Mouse (Mus musculus) midbrain, postnatal 0 days (tissue): ENCODE results near the gene Aldh3b2. TPM values are rescaled to one million over a fixed set of nuclear protein-coding genes. Genes with fewer than 3 reads are reported as not detected.

Experiments used
- ATAC-seq: fragments of 200-750 bp; cut with Nextera tagmentation; 2 replicates; pipeline ENCODE4 v1.8.0; 2017; ENCODE audit warnings: moderate number of reproducible peaks, mild to moderate bottlenecking, moderate TSS enrichment, moderate library complexity; ENCODE audit not compliant: low FRiP score
- DNase-seq: peaks from one replicate; pipeline ENCODE4 v3.0.0-alpha.2; 2015; ENCODE audit warnings: low spot score
- H3K27ac ChIP-seq: fragments of 300-500 bp; sonication (generic); 2 replicates; pipeline ENCODE4 v1.5.1; 2014; ENCODE audit warnings: low read depth, mild to moderate bottlenecking, low read length, mixed read lengths
- H3K27me3 ChIP-seq: fragments of 300-500 bp; sonication (generic); 2 replicates; pipeline ENCODE4 v1.6.1; 2014; ENCODE audit warnings: low read length, control low read depth, mixed read lengths; ENCODE audit not compliant: insufficient read depth
- H3K36me3 ChIP-seq: fragments of 300-500 bp; sonication (generic); 2 replicates; pipeline ENCODE4 v1.6.1; 2014; ENCODE audit warnings: low read length, control low read depth, mixed read lengths; ENCODE audit not compliant: insufficient read depth
- H3K4me1 ChIP-seq: fragments of 300-500 bp; sonication (generic); 2 replicates; pipeline ENCODE4 v1.6.1; 2014; ENCODE audit warnings: mild to moderate bottlenecking, control low read depth, antibody characterized with exemption, low read length, mixed read lengths; ENCODE audit not compliant: insufficient read depth
- H3K4me2 ChIP-seq: fragments of 300-500 bp; sonication (generic); 2 replicates; pipeline ENCODE4 v1.6.1; 2014; ENCODE audit warnings: low read depth, mild to moderate bottlenecking, low read length, mixed read lengths; ENCODE audit not compliant: poor library complexity, severe bottlenecking
- H3K4me3 ChIP-seq: fragments of 300-500 bp; sonication (generic); 2 replicates; pipeline ENCODE4 v1.5.1; 2014; ENCODE audit warnings: low read depth, mild to moderate bottlenecking, low read length, moderate library complexity
- H3K9ac ChIP-seq: fragments of 300-500 bp; sonication (generic); replicated peaks from 2 replicates; pipeline ENCODE4 v1.6.1; 2014; ENCODE audit warnings: mild to moderate bottlenecking, low read length, moderate library complexity, mixed read lengths; ENCODE audit not compliant: poor library complexity, severe bottlenecking
- H3K9me3 ChIP-seq: fragments of 300-500 bp; sonication (generic); 2 replicates; pipeline ENCODE4 v1.6.1; 2016; ENCODE audit warnings: low read length, control low read depth
- CTCF ChIP-seq: IDR thresholded peaks from 2 replicates; pipeline ENCODE4 v1.5.1; 2016; ENCODE audit warnings: antibody characterized with exemption, mild to moderate bottlenecking
- whole genome bisulfite sequencing: fragments of 180-500 bp; shearing (Covaris S2); extraction: QIAGEN DNeasy Blood & Tissue Kit; methylation state at CpG from one replicate; pipeline ENCODE4 v1.1.7; 2014; 5-methylcytosine and 5-hydroxymethylcytosine counted together
- polyA plus RNA-seq: library from polyadenylated mRNA; unstranded; fragments of >200 nt; fragmentation: Nextera tagmentation; extraction: Ambion mirVana; gene quantifications from 2 replicates; pipeline ENCODE4 v1.2.1, GENCODE M21; 2015
- total RNA-seq: library from RNA; depleted of rRNA; stranded (reverse); fragments of >200 nt; gene quantifications from 2 replicates; pipeline ENCODE4 v1.2.3, GENCODE M21; 2014

The Aldh3b2 gene
- total and polyA plus RNA-seq, 2 experiments from 2014 or later = 2.4 to 2.6 TPM

DNA sequence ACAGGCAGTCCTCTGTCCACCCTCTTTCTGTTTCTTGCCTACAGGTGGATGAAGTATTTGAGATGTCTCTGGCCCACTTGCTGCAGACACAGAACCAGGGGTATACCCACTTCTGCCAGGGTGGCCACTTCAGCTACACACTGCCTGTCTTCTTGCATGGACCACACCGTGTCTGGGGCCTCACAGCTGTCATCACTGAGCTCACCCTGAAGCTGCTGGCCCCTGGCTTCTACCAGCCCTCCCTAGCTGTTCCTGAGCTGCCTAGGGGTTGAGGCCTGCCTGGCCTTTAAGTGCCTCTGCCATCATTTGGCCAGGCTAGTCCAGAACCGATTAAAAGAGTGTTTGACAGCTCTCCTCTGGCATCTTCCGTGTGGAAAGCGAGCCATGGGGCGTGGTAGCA, 29.6 kb downstream of the Aldh3b2 start:
- WGBS = 90% methylated on average over 5 of the region's 5 CpGs
- Histone ChIP-seq H3K4me1 (peaks cover 7% of the 10 kb centered on the region; the same call in 1 of the 2 replicates), H3K27ac (no peak overlapping the region), H3K27me3 (no peaks in the 10 kb centered on the region), H3K4me2 (no peak overlapping the region), H3K4me3 (no peak overlapping the region), H3K9me3 (no peaks in the 10 kb centered on the region), H3K9ac (no peak overlapping the region), H3K36me3 (peaks cover 10% of the 10 kb centered on the region)
- no peak for TF ChIP-seq CTCF
- DNase-seq (no peak), ATAC-seq (no peak)

DNA sequence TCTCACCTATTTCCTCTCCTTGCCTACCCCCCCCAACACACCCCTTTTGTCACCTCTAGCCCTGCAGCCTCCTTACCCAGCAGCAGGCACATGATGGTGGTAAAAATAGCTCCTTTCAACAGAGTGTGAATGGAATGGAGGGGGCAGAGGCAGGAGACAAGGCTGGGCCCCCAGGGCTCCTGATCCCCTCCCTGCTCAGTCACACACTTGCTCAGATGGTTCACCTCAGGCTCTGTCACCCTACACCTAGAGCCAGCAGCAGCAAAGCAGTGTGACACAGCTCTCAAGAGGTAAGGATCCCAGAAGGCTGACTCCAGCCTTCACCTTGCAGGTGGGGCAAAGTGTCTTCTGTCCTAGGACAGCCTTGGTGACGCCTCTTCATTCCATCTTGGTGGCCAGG, 31.0 kb downstream of the Aldh3b2 start, which contains the start of gene Doc2g:
Gene Doc2g (plus strand): TSS at position 202 of the 400 bp plus-strand sequence.
- Histone ChIP-seq H3K36me3 (peaks cover 23% of the 10 kb centered on the region), H3K27ac (no peak within 1 kb of the TSS), H3K4me2 (no peak within 1 kb of the TSS), H3K9me3 (no peaks in the 10 kb centered on the region), H3K4me1 (peaks cover 7% of the 10 kb centered on the region; the same call in 1 of the 2 replicates), H3K27me3 (no peaks in the 10 kb centered on the region), H3K4me3 (no peak within 1 kb of the TSS), H3K9ac (0 out of 2 replicates have a peak within 1 kb of the TSS, but pooled peaks have one; percentile 4)
- DNase-seq = no peak
- no peak for TF ChIP-seq CTCF
- WGBS = 87% methylated on average over 1 of the region's 1 CpGs
- ATAC-seq = no peak

DNA sequence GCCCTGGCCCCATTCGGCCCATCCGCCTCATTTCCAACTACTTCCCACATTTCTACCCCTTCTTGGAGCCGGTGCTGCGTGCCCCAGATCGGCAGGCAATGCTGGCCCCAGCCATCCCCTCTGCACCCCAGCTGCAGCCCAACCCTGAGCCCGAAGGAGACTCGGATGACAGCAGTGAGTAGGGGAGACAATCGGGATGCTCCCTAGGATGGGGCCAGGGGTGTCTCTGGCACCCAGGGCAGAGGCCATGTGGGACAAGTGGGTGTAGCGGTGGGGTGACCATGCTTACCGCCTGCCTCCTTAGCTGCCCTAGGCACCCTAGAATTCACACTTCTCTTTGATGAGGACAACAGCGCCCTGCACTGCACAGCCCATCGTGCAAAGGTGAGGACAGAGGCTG, 31.5 kb downstream of the Aldh3b2 start:
- WGBS = 86% methylated on average over 12 of the region's 12 CpGs
- Histone ChIP-seq H3K36me3 (peaks cover 27% of the 10 kb centered on the region), H3K27ac (no peak overlapping the region), H3K27me3 (no peaks in the 10 kb centered on the region), H3K4me1 (peaks cover 7% of the 10 kb centered on the region; the same call in 1 of the 2 replicates), H3K9ac (no peak overlapping the region), H3K4me2 (no peak overlapping the region), H3K9me3 (no peaks in the 10 kb centered on the region), H3K4me3 (no peak overlapping the region)
- DNase-seq = no peak
- ATAC-seq = no peak
- no peak for TF ChIP-seq CTCF

DNA sequence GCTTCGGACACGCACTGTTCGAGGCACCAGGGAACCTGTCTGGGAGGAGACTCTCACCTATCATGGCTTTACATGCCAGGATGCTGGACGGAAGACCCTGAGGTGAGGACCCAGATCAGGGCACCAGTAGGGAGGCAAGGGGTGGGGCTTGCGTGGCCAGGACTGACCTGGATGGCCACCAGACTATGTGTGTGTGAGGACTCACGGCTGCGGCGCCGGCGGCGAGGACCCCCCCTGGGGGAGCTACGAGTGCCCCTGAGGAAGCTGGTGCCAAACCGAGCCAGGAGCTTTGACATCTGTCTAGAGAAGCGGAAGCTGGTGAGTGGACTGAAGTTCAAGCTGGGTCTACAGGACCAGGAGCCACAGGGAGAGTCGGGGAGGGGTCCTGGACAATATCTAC, 32.2 kb downstream of the Aldh3b2 start:
- Histone ChIP-seq H3K9me3 (no peaks in the 10 kb centered on the region), H3K4me1 (peaks cover 7% of the 10 kb centered on the region; the same call in 1 of the 2 replicates), H3K4me2 (no peak overlapping the region), H3K4me3 (no peak overlapping the region), H3K27ac (no peak overlapping the region), H3K36me3 (peaks cover 34% of the 10 kb centered on the region), H3K27me3 (no peaks in the 10 kb centered on the region), H3K9ac (no peak overlapping the region)
- WGBS = 86% methylated on average over 15 of the region's 15 CpGs
- DNase-seq (no peak), ATAC-seq (no peak)
- no peak for TF ChIP-seq CTCF

DNA sequence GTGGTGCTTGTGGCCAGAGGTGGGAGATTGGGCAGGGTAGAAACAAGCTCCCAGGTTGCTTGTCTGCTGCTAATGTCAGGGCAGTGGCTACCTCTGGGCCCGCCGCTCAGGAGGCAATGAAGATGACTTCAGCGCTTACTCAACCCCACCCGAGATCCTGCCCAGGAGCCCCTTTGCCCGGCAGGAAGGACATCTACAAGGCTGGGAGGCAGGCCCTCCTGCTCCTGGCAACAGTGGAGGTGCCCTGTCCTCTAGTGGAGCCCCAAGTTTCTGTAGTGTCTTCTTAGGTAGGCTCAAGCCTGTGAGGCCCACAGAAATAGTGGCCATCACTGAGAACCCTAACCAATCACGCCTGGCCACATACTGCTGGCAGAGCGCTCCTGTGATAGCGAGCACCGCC, 33.0 kb downstream of the Aldh3b2 start:
- TF ChIP-seq CTCF = no peak
- Histone ChIP-seq H3K27me3 (no peaks in the 10 kb centered on the region), H3K36me3 (peaks cover 41% of the 10 kb centered on the region), H3K4me3 (no peak overlapping the region), H3K9me3 (no peaks in the 10 kb centered on the region), H3K4me2 (no peak overlapping the region), H3K27ac (no peak overlapping the region), H3K4me1 (peaks cover 7% of the 10 kb centered on the region; the same call in 1 of the 2 replicates), H3K9ac (no peak overlapping the region)
- WGBS = 90% methylated on average over 9 of the region's 9 CpGs
- ATAC-seq = no peak
- no peak for DNase-seq

DNA sequence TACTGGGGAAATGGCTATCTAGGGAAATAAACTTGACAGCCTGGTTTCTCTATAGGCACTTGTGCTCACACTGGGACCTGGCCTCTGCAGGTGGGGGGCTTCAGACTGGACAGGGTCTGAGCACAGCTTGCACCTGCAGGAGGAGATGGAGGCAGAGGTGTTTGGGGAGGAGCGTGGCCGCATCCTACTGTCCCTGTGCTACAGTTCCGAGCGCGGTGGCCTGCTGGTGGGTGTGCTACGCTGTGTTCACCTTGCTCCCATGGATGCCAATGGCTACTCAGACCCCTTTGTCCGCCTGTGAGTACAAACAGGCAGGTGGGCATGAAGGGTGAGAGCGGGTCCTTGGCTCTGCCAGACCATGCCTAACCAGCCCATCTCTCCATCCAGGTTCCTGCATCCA, 33.8 kb downstream of the Aldh3b2 start:
- ATAC-seq = no peak

More for the DNA sequence above, 33.8 kb downstream of the Aldh3b2 start:
- peaks cover 41% of the 10 kb centered on the region for H3K36me3 ChIP-seq
- WGBS = 94% methylated on average over 8 of the region's 8 CpGs
- H3K9me3 ChIP-seq = no peaks in the 10 kb centered on the region
- peaks cover 7% of the 10 kb centered on the region; the same call in 1 of the 2 replicates for H3K4me1 ChIP-seq
- no peak overlapping the region for H3K4me3 ChIP-seq
- H3K27ac ChIP-seq = no peak overlapping the region
- H3K4me2 ChIP-seq = no peak overlapping the region
- TF ChIP-seq CTCF = no peak
- DNase-seq = no peak
- H3K9ac ChIP-seq = no peak overlapping the region
- no peaks in the 10 kb centered on the region for H3K27me3 ChIP-seq
